Mouse (Mus musculus) embryonic fibroblast, embryonic 13.5 days (primary cell): ENCODE measurements around the gene Ndufa6.

ENCODE experiments used
- CTCF ChIP-seq: IDR thresholded peaks from 2 replicates; pipeline ENCODE4 v1.5.1; 2011; ENCODE audit warnings: mild to moderate bottlenecking, control low read depth, low read length, moderate library complexity, borderline replicate concordance; ENCODE audit not compliant: insufficient read depth
- POLR2A ChIP-seq: IDR thresholded peaks from 2 replicates; pipeline ENCODE4 v1.6.1; 2011; ENCODE audit warnings: low read depth, mild to moderate bottlenecking, control low read depth, low read length, moderate library complexity

- TF ChIP-seq CTCF: no peak
- peak; percentile 66 for TF ChIP-seq POLR2A
Measured at GRCm38 (mm10) chr15:82345820-82346470, 8.2 kb downstream of the Ndufa6 start.
